Comparison of ENCODE assay signal across 9 mouse cellular contexts in the genomic region with DNA sequence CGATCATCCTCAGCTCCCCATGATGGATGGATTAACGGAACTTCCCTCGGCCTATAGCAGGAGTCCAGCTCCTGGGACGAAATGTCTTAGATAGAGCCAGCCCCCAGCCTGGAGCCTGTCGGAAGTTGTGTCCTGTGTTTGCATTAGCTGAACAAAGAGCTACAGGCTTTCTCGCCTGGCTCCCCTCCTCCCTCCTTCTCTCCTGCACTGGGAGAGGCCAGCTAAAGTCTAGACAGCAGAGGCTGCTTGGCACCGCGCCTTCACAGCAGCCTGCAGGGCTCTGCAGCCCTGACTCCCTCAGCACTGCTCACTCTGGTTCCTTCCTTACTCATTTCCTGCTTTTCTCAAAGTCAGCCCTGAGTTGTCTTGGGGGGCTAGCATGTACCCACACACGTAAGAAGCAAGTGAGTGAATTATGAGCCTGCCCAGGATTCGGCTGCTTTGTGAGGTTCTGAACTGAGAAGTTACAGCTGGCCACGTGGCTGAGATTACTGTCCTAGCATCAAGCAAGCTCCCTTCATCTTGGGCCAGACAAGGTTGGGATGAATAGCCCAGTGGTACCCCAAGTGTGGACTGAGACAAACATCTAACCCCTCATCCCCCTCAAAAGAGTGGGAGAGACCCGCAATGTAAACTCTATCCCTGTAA. TPM values are rescaled to one million over a fixed set of nuclear protein-coding genes. Genes with fewer than 3 reads are reported as not detected.
DNase-seq lines count a peak whose midpoint lies in the region; ATAC-seq lines count a peak whose summit lies in the region.
"Had no signal": no experiment of that assay in that cellular context is flagged by ENCODE, and none has a peak within 500 bp of the region (broad histone marks: within the 10 kb centered on the region; RNA-seq: fewer than 3 reads in every experiment).

No protein-coding gene starts in this region.

- no peaks in the 10 kb centered on the region for H3K27me3 ChIP-seq in forebrain, embryonic 12.5 days
- H3K27me3 ChIP-seq in stomach, embryonic 16.5 days (ENCODE audit: control insufficient read depth, insufficient read depth, low read length) = no peaks in the 10 kb centered on the region

- H3K4me2 ChIP-seq in forebrain, embryonic 12.5 days = peak overlapping the region; percentile 17
- H3K4me2 ChIP-seq in stomach, embryonic 16.5 days (ENCODE audit: low read depth, low read length) = peak overlapping the region; percentile 34

- H3K9me3 ChIP-seq in forebrain, embryonic 12.5 days = no peaks in the 10 kb centered on the region
- no peaks in the 10 kb centered on the region for H3K9me3 ChIP-seq in stomach, embryonic 16.5 days (replicated peaks; ENCODE audit: control insufficient read depth, low read length)

- H3K4me3 ChIP-seq in forebrain, embryonic 12.5 days (replicated peaks) = no peak overlapping the region
- H3K4me3 ChIP-seq in stomach, embryonic 16.5 days (replicated peaks; ENCODE audit: low read length) = 0 out of 2 replicates have a peak overlapping the region, but pooled peaks have one; percentile 2

- 17% methylated on average over 12 of the region's 12 CpGs for WGBS in forebrain, embryonic 12.5 days
- 10% methylated on average over 12 of the region's 12 CpGs for WGBS in stomach, embryonic 16.5 days

- intact Hi-C loops in heart, postnatal 36 days (cut with DNase I) = no loop called here

- H3K27ac ChIP-seq in forebrain, embryonic 12.5 days = peak overlapping the region; percentile 81
- peak overlapping the region; percentile 95 for H3K27ac ChIP-seq in stomach, embryonic 16.5 days (ENCODE audit: low read length)
- H3K27ac ChIP-seq: liver, embryonic 14.5 days had no signal

- peaks cover 4% of the 10 kb centered on the region for H3K36me3 ChIP-seq in forebrain, embryonic 12.5 days (replicated peaks)
- peaks cover 4% of the 10 kb centered on the region; the same call in 1 of the 2 replicates for H3K36me3 ChIP-seq in stomach, embryonic 16.5 days (ENCODE audit: control insufficient read depth, insufficient read depth, low read length)

- H3K4me1 ChIP-seq in forebrain, embryonic 12.5 days = peaks cover 42% of the 10 kb centered on the region
- H3K4me1 ChIP-seq in stomach, embryonic 16.5 days (ENCODE audit: control insufficient read depth, insufficient read depth, low read length) = peaks cover 57% of the 10 kb centered on the region

- peak; percentile 90 for ATAC-seq in forebrain, embryonic 12.5 days (ENCODE audit: low FRiP score)
- peak; percentile 96 for ATAC-seq in stomach, embryonic 16.5 days (ENCODE audit: insufficient read depth, low FRiP score)
- no peak for ATAC-seq in CD4-positive, CD25-positive, alpha-beta regulatory T cell, adult 4 months

- H3K9ac ChIP-seq in forebrain, embryonic 12.5 days = no peak overlapping the region
- peak overlapping the region; percentile 66 for H3K9ac ChIP-seq in stomach, embryonic 16.5 days (ENCODE audit: low read length)
- H3K9ac ChIP-seq: liver, embryonic 14.5 days had no signal

- peak; percentile 59 for DNase-seq in 3134 (ENCODE audit: extremely low read depth, insufficient read length, low spot score)
- peak; percentile 83 for DNase-seq in ZHBTc4 (ENCODE audit: low read depth, low spot score)
- DNase-seq in heart, postnatal 36 days = peak; percentile 70 to 75
- DNase-seq in kidney, postnatal 4 days = peak; percentile 89 to 92
- peak; percentile 78 for DNase-seq in mesoderm, embryonic 11.5 days (ENCODE audit: low read depth, low spot score)

RNA-seq across cellular contexts. Expression of gene Fstl1, which starts 11.8 kb away (rescaled TPM):
- polyA plus RNA-seq in forebrain, embryonic 12.5 days (2016; fragmentation: Nextera tagmentation; extraction: Ambion mirVana) = 146 and 173 TPM in 2 replicates
- total RNA-seq in heart, postnatal 36 days (2021) = 100 to 1,000 TPM in 1 of 2 experiments, 10 to 100 TPM in 1; 80.0 to 103 TPM
- polyA plus RNA-seq in stomach, embryonic 16.5 days (2015; fragmentation: Nextera tagmentation; extraction: Ambion mirVana) = 417 and 440 TPM in 2 replicates
- polyA plus RNA-seq in CD4-positive, CD25-positive, alpha-beta regulatory T cell, adult 4 months (2017; shearing (Covaris generic)) = under 1 TPM; 0.27 to 0.36 TPM

Comparison
In these comparisons a context has a peak if more than half of its experiments do, and no peak if none do; other contexts are left out.
1. RNA of gene Fstl1, which starts 11.8 kb away (polyA plus RNA-seq): 417 to 440 TPM in stomach, embryonic 16.5 days and 146 to 173 TPM in forebrain, embryonic 12.5 days; 0.27 to 0.36 TPM in CD4-positive, CD25-positive, alpha-beta regulatory T cell, adult 4 months; every median in the first group is over 100 times any median in the second.
2. Peak in every context shown above with its lines, with median percentiles within 50 percentile points of each other: DNase-seq.